Mouse (Mus musculus) heart, embryonic 12.5 days (tissue): ENCODE data around the gene Zscan4b. TPM values are rescaled to one million over a fixed set of nuclear protein-coding genes. Genes with fewer than 3 reads are reported as not detected.
"Not testable (repeated sequence)": the region's sequence is repeated elsewhere in the genome, so short reads cannot be mapped to it uniquely, and the experiment has no call there.

Experiments
- ATAC-seq: fragments of 200-750 bp; cut with Nextera tagmentation; 2 replicates; pipeline ENCODE4 v1.8.0; 2017; ENCODE audit warnings: moderate TSS enrichment, moderate library complexity; ENCODE audit not compliant: insufficient number of reproducible peaks, low FRiP score
- H3K27ac ChIP-seq: fragments of 300-500 bp; sonication (generic); 2 replicates; pipeline ENCODE4 v1.5.1; 2016; ENCODE audit warnings: mild to moderate bottlenecking, moderate library complexity; ENCODE audit not compliant: poor library complexity, severe bottlenecking
- H3K27me3 ChIP-seq: fragments of 300-500 bp; sonication (generic); replicated peaks from 2 replicates; pipeline ENCODE4 v1.6.1; 2016; ENCODE audit warnings: mild to moderate bottlenecking, moderate library complexity
- H3K36me3 ChIP-seq: fragments of 300-500 bp; sonication (generic); 2 replicates; pipeline ENCODE4 v1.6.1; 2016; ENCODE audit warnings: mild to moderate bottlenecking, moderate library complexity
- H3K4me1 ChIP-seq: fragments of 300-500 bp; sonication (generic); replicated peaks from 2 replicates; pipeline ENCODE4 v1.6.1; 2016; ENCODE audit warnings: mild to moderate bottlenecking
- H3K4me2 ChIP-seq: fragments of 300-500 bp; sonication (generic); 2 replicates; pipeline ENCODE4 v1.6.1; 2016; ENCODE audit warnings: mild to moderate bottlenecking, moderate library complexity
- H3K4me3 ChIP-seq: fragments of 300-500 bp; sonication (generic); 2 replicates; pipeline ENCODE4 v1.5.1; 2016; ENCODE audit warnings: mild to moderate bottlenecking
- H3K9ac ChIP-seq: fragments of 300-500 bp; sonication (generic); 2 replicates; pipeline ENCODE4 v1.6.1; 2016; ENCODE audit warnings: mild to moderate bottlenecking, moderate library complexity
- H3K9me3 ChIP-seq: fragments of 300-500 bp; sonication (generic); replicated peaks from 2 replicates; pipeline ENCODE4 v1.6.1; 2016; ENCODE audit warnings: mild to moderate bottlenecking, moderate library complexity
- WGBS: fragments of 180-500 bp; shearing (Covaris S2); methylation state at CpG from one replicate; pipeline ENCODE4 v1.1.7; 2016; 5-methylcytosine and 5-hydroxymethylcytosine counted together
- polyA plus RNA-seq: library from polyadenylated mRNA; unstranded; fragments of >200 nt; fragmentation: Nextera tagmentation; extraction: Ambion mirVana; gene quantifications from 2 replicates; pipeline ENCODE4 v1.2.1, GENCODE M21; 2016

Gene Zscan4b
- not detected in 2 replicates for polyA plus RNA-seq

DNA sequence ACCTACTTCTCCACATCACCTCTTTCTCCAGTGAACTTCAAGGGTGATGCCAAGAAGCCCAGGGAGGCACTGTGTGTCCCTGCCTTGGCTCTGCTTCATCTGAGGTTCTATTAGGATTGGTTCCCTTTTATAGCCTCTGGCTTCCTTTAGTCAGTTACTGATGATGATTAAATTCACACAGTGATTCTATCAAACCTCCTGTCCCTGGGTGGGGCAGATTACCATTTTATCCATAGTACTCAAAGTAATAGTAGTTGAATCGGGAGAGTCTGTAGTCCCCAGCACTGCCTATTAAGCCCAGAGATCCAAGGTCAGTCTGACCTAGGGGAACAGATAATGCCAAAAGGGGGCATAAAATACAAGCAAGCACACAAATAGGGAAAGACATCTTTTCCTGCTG, at the start of gene Zscan4b:
TSS of gene Zscan4b (minus strand) at position 101 of the 400 bp plus-strand sequence.
- H3K9ac ChIP-seq, ATAC-seq: not testable (repeated sequence)
- 75% methylated on average over 1 of the region's 1 CpGs for WGBS

More for the DNA sequence above, at the start of gene Zscan4b:
- H3K4me3 ChIP-seq, H3K27me3 ChIP-seq, H3K4me2 ChIP-seq, H3K36me3 ChIP-seq, H3K27ac ChIP-seq, H3K4me1 ChIP-seq, H3K9me3 ChIP-seq: not testable (repeated sequence)

Other genes starting within 250 kb of the Zscan4b start
- not detected in 2 replicates for gene Nlrp4b, start 217.3 kb downstream of the Zscan4b start, polyA plus RNA-seq
- gene Vmn1r71, start 150.7 kb downstream of the Zscan4b start, polyA plus RNA-seq, result not detected in 2 replicates
- not detected in 2 replicates for gene Zscan4c, start 100.7 kb upstream of the Zscan4b start, polyA plus RNA-seq
- not detected in 2 replicates for gene Zscan4-ps1, start 164.6 kb upstream of the Zscan4b start, polyA plus RNA-seq